Mouse (Mus musculus): ENCODE measurements at regions not wholly inside any gene's neighbourhood (a gene's known extent, or its start where the extent isn't known, plus 50 kb on each side); places are given as distances from the start of the nearest gene placed in this dataset.

- Histone ChIP-seq H3K27me3 (replicated peaks) (no peaks in the 10 kb centered on the region), H3K36me3 (no peaks in the 10 kb centered on the region), H3K9ac (no peak overlapping the region), H3K9me3 (replicated peaks) (peaks cover 2% of the 10 kb centered on the region; the same call in 1 of the 2 replicates), H3K4me1 (replicated peaks) (no peaks in the 10 kb centered on the region), H3K27ac (ENCODE audit: poor library complexity, severe bottlenecking) (no peak overlapping the region), H3K4me2 (no peak overlapping the region), H3K4me3 (no peak overlapping the region)
- no peak for ATAC-seq (ENCODE audit: insufficient number of reproducible peaks, low FRiP score)
- 44% methylated on average over 2 of the region's 3 CpGs for WGBS
Measured at GRCm38 (mm10) chrX:12888708-12889481, 127.0 kb upstream of the Med14 start.

- WGBS = 61% methylated on average over 11 of the region's 11 CpGs
- ATAC-seq (ENCODE audit: insufficient number of reproducible peaks, low FRiP score) = no peak
- Histone ChIP-seq H3K4me1 (replicated peaks) (no peaks in the 10 kb centered on the region), H3K4me2 (no peak overlapping the region), H3K36me3 (no peaks in the 10 kb centered on the region), H3K9ac (no peak overlapping the region), H3K27me3 (replicated peaks) (no peaks in the 10 kb centered on the region), H3K27ac (ENCODE audit: poor library complexity, severe bottlenecking) (no peak overlapping the region), H3K4me3 (no peak overlapping the region), H3K9me3 (replicated peaks) (peaks cover 2% of the 10 kb centered on the region; the same call in 1 of the 2 replicates)
Measured at GRCm38 (mm10) chrX:12888010-12888707, 126.3 kb upstream of the Med14 start.

GRCm38 (mm10) chrX:12887516-12887915, 125.6 kb upstream of the Med14 start:
- no peak for ATAC-seq (ENCODE audit: insufficient number of reproducible peaks, low FRiP score)
- WGBS = 70% methylated on average over 2 of the region's 2 CpGs

GRCm38 (mm10) chrX:12886160-12887048, 124.5 kb upstream of the Med14 start:
- Histone ChIP-seq H3K36me3 (no peaks in the 10 kb centered on the region), H3K4me2 (peak overlapping the region; percentile 59), H3K9me3 (replicated peaks) (peaks cover 2% of the 10 kb centered on the region; the same call in 1 of the 2 replicates), H3K9ac (0 out of 2 replicates have a peak overlapping the region, but pooled peaks have one; percentile 7), H3K4me3 (peak overlapping the region; percentile 32), H3K27ac (ENCODE audit: poor library complexity, severe bottlenecking) (no peak overlapping the region), H3K27me3 (replicated peaks) (no peaks in the 10 kb centered on the region), H3K4me1 (replicated peaks) (no peaks in the 10 kb centered on the region)
- ATAC-seq (ENCODE audit: insufficient number of reproducible peaks, low FRiP score) = no peak
- WGBS = 21% methylated on average over 18 of the region's 18 CpGs

More at GRCm38 (mm10) chrX:12887516-12887915, 125.6 kb upstream of the Med14 start:
- no peaks in the 10 kb centered on the region for H3K27me3 ChIP-seq (replicated peaks)
- H3K4me2 ChIP-seq = no peak overlapping the region
- no peaks in the 10 kb centered on the region for H3K4me1 ChIP-seq (replicated peaks)
- H3K36me3 ChIP-seq = no peaks in the 10 kb centered on the region
- no peak overlapping the region for H3K4me3 ChIP-seq
- no peak overlapping the region for H3K27ac ChIP-seq (ENCODE audit: poor library complexity, severe bottlenecking)
- no peak overlapping the region for H3K9ac ChIP-seq
- peaks cover 2% of the 10 kb centered on the region; the same call in 1 of the 2 replicates for H3K9me3 ChIP-seq (replicated peaks)

GRCm38 (mm10) chrX:12879233-12879632, 117.4 kb upstream of the Med14 start:
- H3K27me3 ChIP-seq (replicated peaks) = no peaks in the 10 kb centered on the region
- no peak overlapping the region for H3K9ac ChIP-seq
- no peaks in the 10 kb centered on the region for H3K4me1 ChIP-seq (replicated peaks)
- 46% methylated on average over 3 of the region's 3 CpGs for WGBS
- no peaks in the 10 kb centered on the region for H3K9me3 ChIP-seq (replicated peaks)
- no peak overlapping the region for H3K27ac ChIP-seq (ENCODE audit: poor library complexity, severe bottlenecking)
- no peak overlapping the region for H3K4me2 ChIP-seq
- H3K4me3 ChIP-seq = no peak overlapping the region
- no peak for ATAC-seq (ENCODE audit: insufficient number of reproducible peaks, low FRiP score)
- no peaks in the 10 kb centered on the region for H3K36me3 ChIP-seq

- Histone ChIP-seq H3K36me3 (no peaks in the 10 kb centered on the region), H3K4me2 (no peak overlapping the region), H3K4me1 (replicated peaks) (no peaks in the 10 kb centered on the region), H3K27ac (ENCODE audit: poor library complexity, severe bottlenecking) (no peak overlapping the region), H3K9ac (no peak overlapping the region), H3K27me3 (replicated peaks) (no peaks in the 10 kb centered on the region), H3K9me3 (replicated peaks) (no peaks in the 10 kb centered on the region), H3K4me3 (no peak overlapping the region)
- no peak for ATAC-seq (ENCODE audit: insufficient number of reproducible peaks, low FRiP score)
- 44% methylated on average over 4 of the region's 4 CpGs for WGBS
Measured at GRCm38 (mm10) chrX:12877506-12877905, 115.6 kb upstream of the Med14 start.

- WGBS = 47% methylated on average over 22 of the region's 22 CpGs
- peak; percentile 55 for ATAC-seq (ENCODE audit: insufficient number of reproducible peaks, low FRiP score)
- Histone ChIP-seq H3K4me2 (peak overlapping the region; percentile 60), H3K9ac (no peak overlapping the region), H3K27me3 (replicated peaks) (no peaks in the 10 kb centered on the region), H3K4me1 (replicated peaks) (no peaks in the 10 kb centered on the region), H3K9me3 (replicated peaks) (no peaks in the 10 kb centered on the region), H3K27ac (ENCODE audit: poor library complexity, severe bottlenecking) (0 out of 2 replicates have a peak overlapping the region, but pooled peaks have one; percentile 38), H3K4me3 (peak overlapping the region; percentile 44), H3K36me3 (no peaks in the 10 kb centered on the region)
Measured at GRCm38 (mm10) chrX:12873698-12874144, 111.8 kb upstream of the Med14 start.

- Histone ChIP-seq H3K4me2 (peak overlapping the region; percentile 60), H3K9ac (no peak overlapping the region), H3K4me1 (replicated peaks) (no peaks in the 10 kb centered on the region), H3K9me3 (replicated peaks) (no peaks in the 10 kb centered on the region), H3K27ac (ENCODE audit: poor library complexity, severe bottlenecking) (0 out of 2 replicates have a peak overlapping the region, but pooled peaks have one; percentile 38), H3K27me3 (replicated peaks) (no peaks in the 10 kb centered on the region), H3K36me3 (no peaks in the 10 kb centered on the region), H3K4me3 (peak overlapping the region; percentile 44)
- WGBS = 41% methylated on average over 6 of the region's 6 CpGs
- no peak for ATAC-seq (ENCODE audit: insufficient number of reproducible peaks, low FRiP score)
Measured at GRCm38 (mm10) chrX:12873230-12873629, 111.4 kb upstream of the Med14 start.

- no peak overlapping the region for H3K4me3 ChIP-seq
- no peak overlapping the region for H3K27ac ChIP-seq (ENCODE audit: poor library complexity, severe bottlenecking)
- no peaks in the 10 kb centered on the region for H3K27me3 ChIP-seq (replicated peaks)
- no peak overlapping the region for H3K9ac ChIP-seq
- H3K4me1 ChIP-seq (replicated peaks) = no peaks in the 10 kb centered on the region
- ATAC-seq (ENCODE audit: insufficient number of reproducible peaks, low FRiP score) = no peak
- H3K4me2 ChIP-seq = no peak overlapping the region
- WGBS = 82% methylated on average over 5 of the region's 5 CpGs
- no peaks in the 10 kb centered on the region for H3K9me3 ChIP-seq (replicated peaks)
- no peaks in the 10 kb centered on the region for H3K36me3 ChIP-seq
Measured at GRCm38 (mm10) chrX:12866885-12867498, 105.1 kb upstream of the Med14 start.

- H3K9ac ChIP-seq = no peak overlapping the region
- H3K27me3 ChIP-seq (replicated peaks) = no peaks in the 10 kb centered on the region
- no peak for ATAC-seq (ENCODE audit: insufficient number of reproducible peaks, low FRiP score)
- H3K27ac ChIP-seq (ENCODE audit: poor library complexity, severe bottlenecking) = no peak overlapping the region
- no peaks in the 10 kb centered on the region for H3K9me3 ChIP-seq (replicated peaks)
- H3K4me2 ChIP-seq = no peak overlapping the region
- no peak overlapping the region for H3K4me3 ChIP-seq
- WGBS = 69% methylated on average over 3 of the region's 3 CpGs
- no peaks in the 10 kb centered on the region for H3K4me1 ChIP-seq (replicated peaks)
- no peaks in the 10 kb centered on the region for H3K36me3 ChIP-seq
Measured at GRCm38 (mm10) chrX:12866176-12866575, 104.3 kb upstream of the Med14 start.
